Mouse (Mus musculus) myocyte (in vitro differentiated cells): ENCODE results near the gene Uap1l1. TPM values are rescaled to one million over a fixed set of nuclear protein-coding genes. Genes with fewer than 3 reads are reported as not detected.

Source experiments
- H3K27me3 ChIP-seq: one replicate; pipeline ENCODE4 v1.6.1; 2011; ENCODE audit not compliant: control insufficient read depth, insufficient read depth, insufficient read length
- H3K36me3 ChIP-seq: one replicate; pipeline ENCODE4 v1.6.1; 2011; ENCODE audit not compliant: control insufficient read depth, insufficient read depth
- H3K4me2 ChIP-seq: one replicate; pipeline ENCODE4 v1.6.1; 2011; ENCODE audit warnings: low read depth, control low read depth
- H3K4me3 ChIP-seq: one replicate; pipeline ENCODE4 v1.5.1; 2011; ENCODE audit warnings: mild to moderate bottlenecking, control low read depth, moderate library complexity
- H3K79me2 ChIP-seq: one replicate; pipeline ENCODE4 v1.6.1; 2011; ENCODE audit not compliant: control insufficient read depth, insufficient read depth
- H3ac ChIP-seq: one replicate; pipeline ENCODE4 v1.6.1; 2011; ENCODE audit not compliant: control insufficient read depth, insufficient read length
- CEBPB ChIP-seq: IDR thresholded peaks from 2 replicates; pipeline ENCODE4 v1.6.1; 2011; ENCODE audit warnings: mild to moderate bottlenecking, moderate library complexity; ENCODE audit not compliant: poor library complexity, insufficient read depth, severe bottlenecking
- E2F4 ChIP-seq: IDR thresholded peaks from one replicate; pipeline ENCODE4 v1.6.1; 2011; ENCODE audit warnings: mild to moderate bottlenecking, control low read depth, moderate library complexity; ENCODE audit not compliant: insufficient read depth
- MAX ChIP-seq: IDR thresholded peaks from one replicate; pipeline ENCODE4 v1.6.1; 2011; ENCODE audit warnings: low read depth, mild to moderate bottlenecking, control low read depth
- MYOD1 ChIP-seq, 3 experiments: IDR thresholded peaks; one replicate each; pipeline ENCODE4 v1.6.1; 2011; ENCODE audit warnings: control low read depth in 2 of 3, low read depth in 2 of 3, mild to moderate bottlenecking in 2 of 3, moderate library complexity in 1 of 3; ENCODE audit not compliant: insufficient read length in 2 of 3, control insufficient read depth in 1 of 3
- MYOG ChIP-seq, 3 experiments: IDR thresholded peaks; one replicate each; pipeline ENCODE4 v1.6.1; 2011; ENCODE audit warnings: control low read depth in 2 of 3, low read depth in 2 of 3, mild to moderate bottlenecking in 2 of 3; ENCODE audit not compliant: insufficient read length in 2 of 3, control insufficient read depth in 1 of 3, insufficient read depth in 1 of 3
- POLR2A ChIP-seq: IDR thresholded peaks from one replicate; pipeline ENCODE4 v1.6.1; 2011; ENCODE audit warnings: low read depth, mild to moderate bottlenecking, control low read depth, moderate library complexity; ENCODE audit not compliant: insufficient read length
- POLR2AphosphoS2 ChIP-seq: IDR thresholded peaks from one replicate; pipeline ENCODE4 v1.6.1; 2011; ENCODE audit warnings: low read depth, control low read depth; ENCODE audit not compliant: insufficient read length
- REST ChIP-seq: IDR thresholded peaks from one replicate; pipeline ENCODE4 v1.6.1; 2011; ENCODE audit warnings: mild to moderate bottlenecking, control low read depth, moderate library complexity; ENCODE audit not compliant: insufficient read depth, insufficient read length
- SRF ChIP-seq: IDR thresholded peaks from one replicate; pipeline ENCODE4 v1.6.1; 2011; ENCODE audit warnings: low read depth; ENCODE audit not compliant: control insufficient read depth, insufficient read length
- TCF12 ChIP-seq: IDR thresholded peaks from one replicate; pipeline ENCODE4 v1.6.1; 2011; ENCODE audit warnings: mild to moderate bottlenecking, control low read depth; ENCODE audit not compliant: poor library complexity, insufficient read depth, severe bottlenecking
- TCF3 ChIP-seq: IDR thresholded peaks from one replicate; pipeline ENCODE4 v1.6.1; 2011; ENCODE audit warnings: low read depth, control low read depth; ENCODE audit not compliant: insufficient read length
- USF1 ChIP-seq: IDR thresholded peaks from one replicate; pipeline ENCODE4 v1.6.1; 2011; ENCODE audit warnings: low read depth, mild to moderate bottlenecking, control low read depth, moderate library complexity
- polyA plus RNA-seq: library from polyadenylated mRNA; unstranded; fragments of >200 nt; fragmentation: generic; extraction: Trizol; gene quantifications from one replicate; pipeline ENCODE4 v1.2.1, GENCODE M21; 2012; ENCODE audit warnings: missing spikeins

Gene Uap1l1
- polyA plus RNA-seq, 1 experiment, result 68.3 TPM

DNA sequence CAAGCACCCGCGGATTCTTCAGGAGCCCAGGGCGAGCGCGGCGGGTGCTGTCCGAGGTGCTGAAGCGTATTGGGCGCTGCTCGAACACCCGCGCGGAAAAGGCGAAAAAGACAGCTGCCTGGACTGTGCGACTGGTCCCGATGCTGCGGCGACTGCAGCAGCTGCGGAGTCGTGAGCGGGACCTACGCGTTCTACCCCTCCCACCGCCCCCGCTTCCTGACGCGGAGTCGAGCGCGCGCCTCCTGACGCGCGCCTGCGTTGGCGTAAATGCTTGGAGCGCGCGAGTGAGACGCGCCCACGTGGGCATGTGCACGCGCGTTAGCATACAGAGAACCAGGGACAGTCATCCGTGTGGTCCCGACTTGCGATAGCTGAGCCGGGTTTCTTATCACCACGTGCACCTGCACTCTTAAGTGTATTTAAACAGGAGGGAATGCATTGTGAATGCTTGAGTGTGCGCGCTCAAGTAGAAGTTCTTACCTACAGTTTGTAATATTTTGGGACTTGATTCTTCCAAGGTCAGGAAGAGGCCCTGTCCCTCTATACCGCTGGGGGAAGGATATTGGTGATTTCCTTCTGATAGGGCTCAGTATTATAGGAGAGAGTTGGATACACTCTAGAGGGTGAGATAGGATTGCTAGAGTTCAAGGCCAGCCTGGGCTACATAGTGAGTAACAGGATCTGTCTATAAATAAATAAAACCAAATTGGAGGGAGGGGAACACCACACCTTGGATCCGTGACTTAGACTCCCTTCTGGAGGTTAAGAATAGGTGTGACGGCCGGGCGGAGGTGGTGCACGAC lies 46.3 kb downstream of the Uap1l1 start, which contains the start of gene Grin1:
Grin1 (minus strand) TSS at position 217 of the 803 bp plus-strand sequence.
- no peak within 1 kb of the TSS for H3K4me3 ChIP-seq
- no peak within 1 kb of the TSS for H3K4me2 ChIP-seq
- H3ac ChIP-seq, result no peak within 1 kb of the TSS
- H3K36me3 ChIP-seq, result no peaks in the 10 kb centered on the region
- TF ChIP-seq SRF, result no peak
- TF ChIP-seq POLR2AphosphoS2, result no peak
- TF ChIP-seq TCF12, result no peak
- TF ChIP-seq USF1, result no peak
- peak in 2 of 3 experiments; percentile 75 to 77 for TF ChIP-seq MYOG (IDR thresholded peaks at IDR 0.05; ENCODE audit: control insufficient read depth in 1 of 3, insufficient read depth in 1 of 3, insufficient read length in 2 of 3, low read depth in 2 of 3)
- TF ChIP-seq MAX, result no peak
- TF ChIP-seq REST, result peak; percentile 88
- TF ChIP-seq CEBPB, result no peak
- no peak for TF ChIP-seq POLR2A
- no peak for TF ChIP-seq E2F4
- TF ChIP-seq MYOD1 (IDR thresholded peaks at IDR 0.05; ENCODE audit: control insufficient read depth in 1 of 3, insufficient read length in 2 of 3, low read depth in 2 of 3), result peak in 2 of 3 experiments; percentile 53 to 65
- TF ChIP-seq TCF3, result no peak
- no peaks in the 10 kb centered on the region for H3K79me2 ChIP-seq
- H3K27me3 ChIP-seq, result peaks cover 45% of the 10 kb centered on the region

- Histone ChIP-seq H3K36me3 (no peaks in the 10 kb centered on the region), H3ac (no peak overlapping the region), H3K4me3 (no peak overlapping the region), H3K79me2 (no peaks in the 10 kb centered on the region), H3K4me2 (no peak overlapping the region), H3K27me3 (peaks cover 43% of the 10 kb centered on the region)
- TF ChIP-seq E2F4 (no peak), TCF3 (no peak), POLR2A (no peak), TCF12 (no peak), CEBPB (no peak), USF1 (no peak), MAX (no peak), MYOD1 (IDR thresholded peaks at IDR 0.05; ENCODE audit: control insufficient read depth in 1 of 3, insufficient read length in 2 of 3, low read depth in 2 of 3) (no peak), SRF (no peak), POLR2AphosphoS2 (no peak)
Measured at GRCm38 (mm10) chr2:25318119-25318966, 47.1 kb downstream of the Uap1l1 start.

DNA sequence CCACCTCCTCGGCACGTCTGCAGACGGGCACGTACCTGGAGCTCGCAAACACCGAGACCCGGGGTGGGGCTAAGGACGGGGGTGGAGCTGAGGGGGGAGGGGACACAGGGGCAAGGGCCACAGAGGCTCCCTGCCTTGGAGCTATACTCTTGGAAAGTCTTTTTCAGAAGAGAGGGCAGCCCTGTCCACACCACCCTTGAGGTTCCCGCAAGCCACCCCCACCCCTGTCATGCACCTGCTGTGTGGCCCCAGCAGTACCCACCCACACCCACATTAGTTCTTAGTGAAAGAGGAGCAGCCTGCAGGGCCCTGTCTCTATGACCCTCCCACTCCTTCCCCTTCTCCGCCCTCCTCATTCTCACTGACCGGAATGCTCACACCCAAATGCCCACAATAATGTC lies 54.0 kb downstream of the Uap1l1 start:
- H3K36me3 ChIP-seq, result no peaks in the 10 kb centered on the region
- peak overlapping the region; percentile 12 for H3K4me2 ChIP-seq
- no peaks in the 10 kb centered on the region for H3K79me2 ChIP-seq
- TF ChIP-seq MYOD1 (IDR thresholded peaks at IDR 0.05; ENCODE audit: control insufficient read depth in 1 of 3, insufficient read length in 2 of 3, low read depth in 2 of 3) (peak in 1 of 3 experiments; percentile 69), TCF12 (no peak), MYOG (IDR thresholded peaks at IDR 0.05; ENCODE audit: control insufficient read depth in 1 of 3, insufficient read depth in 1 of 3, insufficient read length in 2 of 3, low read depth in 2 of 3) (peak in 1 of 3 experiments; percentile 62)
- no peak overlapping the region for H3K4me3 ChIP-seq
- H3K27me3 ChIP-seq, result peaks cover 54% of the 10 kb centered on the region
- H3ac ChIP-seq, result no peak overlapping the region

GRCm38 (mm10) chr2:25310969-25311368 lies 54.5 kb downstream of the Uap1l1 start:
- no peak overlapping the region for H3ac ChIP-seq
- no peaks in the 10 kb centered on the region for H3K79me2 ChIP-seq
- H3K36me3 ChIP-seq, result no peaks in the 10 kb centered on the region
- no peak overlapping the region for H3K4me3 ChIP-seq
- no peak for TF ChIP-seq MAX
- peak in 1 of 3 experiments; percentile 37 for TF ChIP-seq MYOD1 (IDR thresholded peaks at IDR 0.05; ENCODE audit: control insufficient read depth in 1 of 3, insufficient read length in 2 of 3, low read depth in 2 of 3)
- TF ChIP-seq SRF, result no peak
- TF ChIP-seq E2F4, result no peak
- TF ChIP-seq TCF12, result no peak
- peaks cover 50% of the 10 kb centered on the region for H3K27me3 ChIP-seq
- peak overlapping the region; percentile 12 for H3K4me2 ChIP-seq

GRCm38 (mm10) chr2:25310180-25310579 lies 55.3 kb downstream of the Uap1l1 start:
- TF ChIP-seq TCF3 (no peak), TCF12 (no peak), MYOG (IDR thresholded peaks at IDR 0.05; ENCODE audit: control insufficient read depth in 1 of 3, insufficient read depth in 1 of 3, insufficient read length in 2 of 3, low read depth in 2 of 3) (no peak)

More at GRCm38 (mm10) chr2:25310180-25310579, 55.3 kb downstream of the Uap1l1 start:
- no peak overlapping the region for H3K4me3 ChIP-seq
- H3K27me3 ChIP-seq, result peaks cover 57% of the 10 kb centered on the region
- H3K4me2 ChIP-seq, result no peak overlapping the region
- H3K79me2 ChIP-seq, result no peaks in the 10 kb centered on the region
- H3ac ChIP-seq, result no peak overlapping the region
- H3K36me3 ChIP-seq, result no peaks in the 10 kb centered on the region

Other genes with a start within 250 kb of the Uap1l1 start
- 1.3 TPM for gene Nrarp, start 184.9 kb downstream of the Uap1l1 start, polyA plus RNA-seq
- gene Tor4a, start 168.8 kb downstream of the Uap1l1 start, polyA plus RNA-seq, result 9.2 TPM
- 55.8 TPM for gene Nelfb, start 154.2 kb downstream of the Uap1l1 start, polyA plus RNA-seq
- gene Stpg3, start 151.0 kb downstream of the Uap1l1 start, polyA plus RNA-seq, result not detected
- 0.48 TPM for gene Fam166a, start 146.9 kb downstream of the Uap1l1 start, polyA plus RNA-seq
- 359 TPM for gene Tubb4b, start 141.0 kb downstream of the Uap1l1 start, polyA plus RNA-seq
- not detected for gene Slc34a3, start 131.3 kb downstream of the Uap1l1 start, polyA plus RNA-seq
- gene Rnf224, start 128.9 kb downstream of the Uap1l1 start, polyA plus RNA-seq, result not detected
- 0.59 TPM for gene Rnf208, start 123.4 kb downstream of the Uap1l1 start, polyA plus RNA-seq
- not detected for gene Cysrt1, start 123.2 kb downstream of the Uap1l1 start, polyA plus RNA-seq
- 4.5 TPM for gene AL732309.1, start 118.8 kb downstream of the Uap1l1 start, polyA plus RNA-seq
- gene Tmem203, start 110.2 kb downstream of the Uap1l1 start, polyA plus RNA-seq, result 47.2 TPM
- gene Tprn, start 103.1 kb downstream of the Uap1l1 start, polyA plus RNA-seq, result 5.5 TPM
- gene Ssna1, start 93.2 kb downstream of the Uap1l1 start, polyA plus RNA-seq, result 106 TPM
- gene Anapc2, start 93.2 kb downstream of the Uap1l1 start, polyA plus RNA-seq, result 97.9 TPM
- 0.40 TPM for gene Tmem210, start 77.5 kb downstream of the Uap1l1 start, polyA plus RNA-seq
- gene Lrrc26, start 75.8 kb downstream of the Uap1l1 start, polyA plus RNA-seq, result 1.6 TPM
- gene Grin1, start 46.5 kb downstream of the Uap1l1 start, polyA plus RNA-seq, result 0.12 TPM
- gene Man1b1, start 33.3 kb downstream of the Uap1l1 start, polyA plus RNA-seq, result 46.3 TPM
- 43.0 TPM for gene Dpp7, start 9.3 kb downstream of the Uap1l1 start, polyA plus RNA-seq
- gene Sapcd2, start 6.6 kb upstream of the Uap1l1 start, polyA plus RNA-seq, result 10.4 TPM
- 0.89 TPM for gene Entpd2, start 30.2 kb upstream of the Uap1l1 start, polyA plus RNA-seq
- gene Npdc1, start 33.7 kb upstream of the Uap1l1 start, polyA plus RNA-seq, result 114 TPM
- gene Fut7, start 57.6 kb upstream of the Uap1l1 start, polyA plus RNA-seq, result 0.08 TPM
- gene Abca2, start 63.0 kb upstream of the Uap1l1 start, polyA plus RNA-seq, result 9.8 TPM
- gene Clic3, start 91.2 kb upstream of the Uap1l1 start, polyA plus RNA-seq, result 13.5 TPM
- 64.3 TPM for gene Paxx, start 95.4 kb upstream of the Uap1l1 start, polyA plus RNA-seq
- 9.8 TPM for gene Ptgds, start 104.4 kb upstream of the Uap1l1 start, polyA plus RNA-seq
- gene Lcn12, start 128.2 kb upstream of the Uap1l1 start, polyA plus RNA-seq, result not detected
- 53.6 TPM for gene Fbxw5, start 135.1 kb upstream of the Uap1l1 start, polyA plus RNA-seq
- gene C8g, start 136.0 kb upstream of the Uap1l1 start, polyA plus RNA-seq, result 0.74 TPM
- gene Traf2, start 181.3 kb upstream of the Uap1l1 start, polyA plus RNA-seq, result 40.4 TPM
- 513 TPM for gene Edf1, start 192.2 kb upstream of the Uap1l1 start, polyA plus RNA-seq
- 8.7 TPM for gene Mamdc4, start 209.2 kb upstream of the Uap1l1 start, polyA plus RNA-seq
- gene Phpt1, start 209.5 kb upstream of the Uap1l1 start, polyA plus RNA-seq, result 108 TPM
- 1.0 TPM for gene Ajm1, start 216.1 kb upstream of the Uap1l1 start, polyA plus RNA-seq
- 76.5 TPM for gene Rabl6, start 242.8 kb upstream of the Uap1l1 start, polyA plus RNA-seq